Mouse (Mus musculus): ENCODE measurements around the gene Cby3.
"Not testable (repeated sequence)": the region's sequence is repeated elsewhere in the genome, so short reads cannot be mapped to it uniquely, and the experiment has no call there.

The Cby3 gene

GRCm38 (mm10) chr11:50354162-50354561 is at the start of gene Cby3:
TSS of gene Cby3 (plus strand) at chr11:50354462.
- DNase-seq (ENCODE audit: low spot score in 2 of 2) = no peak

- DNase-seq (ENCODE audit: low spot score in 2 of 2) = no peak
Observed at GRCm38 (mm10) chr11:50312803-50313202, 41.5 kb upstream of the Cby3 start.

- DNase-seq (ENCODE audit: low spot score in 2 of 2) = not testable (repeated sequence)
Observed at GRCm38 (mm10) chr11:50319343-50319742, 34.9 kb upstream of the Cby3 start.

GRCm38 (mm10) chr11:50321239-50321638 is 33.0 kb upstream of the Cby3 start:
- no peak for DNase-seq (ENCODE audit: low spot score in 2 of 2)

- DNase-seq (ENCODE audit: low spot score in 2 of 2) = no peak
Observed at GRCm38 (mm10) chr11:50322345-50322744, 31.9 kb upstream of the Cby3 start.

- DNase-seq (ENCODE audit: low spot score in 2 of 2) = no peak
Observed at GRCm38 (mm10) chr11:50323843-50324242, 30.4 kb upstream of the Cby3 start.

- no peak for DNase-seq (ENCODE audit: low spot score in 2 of 2)
Observed at GRCm38 (mm10) chr11:50324751-50325471, 29.4 kb upstream of the Cby3 start.

GRCm38 (mm10) chr11:50325496-50326301 is 28.6 kb upstream of the Cby3 start, which contains the start of gene Canx:
TSS of gene Canx (minus strand) at chr11:50325673.
- DNase-seq (ENCODE audit: low spot score in 2 of 2) = peak; percentile 97 to 98

GRCm38 (mm10) chr11:50326302-50326966 is 27.8 kb upstream of the Cby3 start:
- DNase-seq (ENCODE audit: low spot score in 2 of 2) = no peak

- no peak for DNase-seq (ENCODE audit: low spot score in 2 of 2)
Observed at GRCm38 (mm10) chr11:50328075-50328625, 26.1 kb upstream of the Cby3 start.

GRCm38 (mm10) chr11:50329378-50329777 is 24.9 kb upstream of the Cby3 start:
- no peak for DNase-seq (ENCODE audit: low spot score in 2 of 2)

- DNase-seq (ENCODE audit: low spot score in 2 of 2) = no peak
Observed at GRCm38 (mm10) chr11:50333181-50333580, 21.1 kb upstream of the Cby3 start.

- DNase-seq (ENCODE audit: low spot score in 2 of 2) = no peak
Observed at GRCm38 (mm10) chr11:50336126-50336525, 18.1 kb upstream of the Cby3 start.

- DNase-seq (ENCODE audit: low spot score in 2 of 2) = no peak
Observed at GRCm38 (mm10) chr11:50336891-50337290, 17.4 kb upstream of the Cby3 start.

GRCm38 (mm10) chr11:50345486-50345885 is 8.8 kb upstream of the Cby3 start:
- DNase-seq (ENCODE audit: low spot score in 2 of 2) = no peak

GRCm38 (mm10) chr11:50346256-50347032 is 7.8 kb upstream of the Cby3 start:
- DNase-seq (ENCODE audit: low spot score in 2 of 2) = no peak

- no peak for DNase-seq (ENCODE audit: low spot score in 2 of 2)
Observed at GRCm38 (mm10) chr11:50352177-50352576, 2.1 kb upstream of the Cby3 start.

GRCm38 (mm10) chr11:50354851-50355250 is 589 bp downstream of the Cby3 start:
- DNase-seq (ENCODE audit: low spot score in 2 of 2) = no peak

GRCm38 (mm10) chr11:50355395-50355794 is 1.1 kb downstream of the Cby3 start:
- no peak for DNase-seq (ENCODE audit: low spot score in 2 of 2)

- peak in 1 of 2 experiments; percentile 47 for DNase-seq (ENCODE audit: low spot score in 2 of 2)
Observed at GRCm38 (mm10) chr11:50358950-50359861, 4.9 kb downstream of the Cby3 start.
